Mouse (Mus musculus): Measurements from ENCODE around the gene Olfr457. TPM values are rescaled to one million over a fixed set of nuclear protein-coding genes. Genes with fewer than 3 reads are reported as not detected.

The Olfr457 gene
- not detected for polyA plus RNA-seq (2014; fragmentation: Illumina TruSeq; extraction: RNeasy Lipid Tissue Mini Kit (QIAGEN cat#74804))

GRCm38 (mm10) chr6:42476235-42476634 is at the start of gene Olfr457:
TSS of gene Olfr457 (minus strand) at chr6:42476335.

GRCm38 (mm10) chr6:42487114-42487513 is 11.0 kb upstream of the Olfr457 start, which contains the start of gene Olfr456:
TSS of gene Olfr456 (minus strand) at chr6:42487214.

GRCm38 (mm10) chr6:42465096-42465495 is 11.0 kb downstream of the Olfr457 start, which contains the start of gene Olfr458:
TSS of gene Olfr458 (minus strand) at chr6:42465196.

GRCm38 (mm10) chr6:42434446-42434845 is 41.7 kb downstream of the Olfr457 start, which contains the start of gene Tas2r126:
TSS of gene Tas2r126 (plus strand) at chr6:42434535.

Other genes with a start within 250 kb of the Olfr457 start
- 17.2 TPM for gene Gstk1, start 230.4 kb downstream of the Olfr457 start, polyA plus RNA-seq (2014; fragmentation: Illumina TruSeq; extraction: RNeasy Lipid Tissue Mini Kit (QIAGEN cat#74804))
- 0.71 TPM for gene Tmem139, start 214.4 kb downstream of the Olfr457 start, polyA plus RNA-seq (2014; fragmentation: Illumina TruSeq; extraction: RNeasy Lipid Tissue Mini Kit (QIAGEN cat#74804))
- 72.2 TPM for gene Casp2, start 211.3 kb downstream of the Olfr457 start, polyA plus RNA-seq (2014; fragmentation: Illumina TruSeq; extraction: RNeasy Lipid Tissue Mini Kit (QIAGEN cat#74804))
- 0.11 TPM for gene Clcn1, start 189.7 kb downstream of the Olfr457 start, polyA plus RNA-seq (2014; fragmentation: Illumina TruSeq; extraction: RNeasy Lipid Tissue Mini Kit (QIAGEN cat#74804))
- 0.11 TPM for gene Fam131b, start 151.7 kb downstream of the Olfr457 start, polyA plus RNA-seq (2014; fragmentation: Illumina TruSeq; extraction: RNeasy Lipid Tissue Mini Kit (QIAGEN cat#74804))
- 2.1 TPM for gene Zyx, start 126.7 kb downstream of the Olfr457 start, polyA plus RNA-seq (2014; fragmentation: Illumina TruSeq; extraction: RNeasy Lipid Tissue Mini Kit (QIAGEN cat#74804))
- gene Epha1, start 103.1 kb downstream of the Olfr457 start, polyA plus RNA-seq (2014; fragmentation: Illumina TruSeq; extraction: RNeasy Lipid Tissue Mini Kit (QIAGEN cat#74804)), result 0.20 TPM
- not detected for gene Tas2r143, start 76.1 kb downstream of the Olfr457 start, polyA plus RNA-seq (2014; fragmentation: Illumina TruSeq; extraction: RNeasy Lipid Tissue Mini Kit (QIAGEN cat#74804))
- gene Tas2r135, start 70.9 kb downstream of the Olfr457 start, polyA plus RNA-seq (2014; fragmentation: Illumina TruSeq; extraction: RNeasy Lipid Tissue Mini Kit (QIAGEN cat#74804)), result not detected
- not detected for gene Tas2r126, start 41.8 kb downstream of the Olfr457 start, polyA plus RNA-seq (2014; fragmentation: Illumina TruSeq; extraction: RNeasy Lipid Tissue Mini Kit (QIAGEN cat#74804))
- not detected for gene Olfr458, start 11.1 kb downstream of the Olfr457 start, polyA plus RNA-seq (2014; fragmentation: Illumina TruSeq; extraction: RNeasy Lipid Tissue Mini Kit (QIAGEN cat#74804))
- not detected for gene Olfr456, start 10.9 kb upstream of the Olfr457 start, polyA plus RNA-seq (2014; fragmentation: Illumina TruSeq; extraction: RNeasy Lipid Tissue Mini Kit (QIAGEN cat#74804))
- gene Olfr455, start 71.3 kb upstream of the Olfr457 start, polyA plus RNA-seq (2014; fragmentation: Illumina TruSeq; extraction: RNeasy Lipid Tissue Mini Kit (QIAGEN cat#74804)), result not detected
- not detected for gene Tcaf3, start 121.4 kb upstream of the Olfr457 start, polyA plus RNA-seq (2014; fragmentation: Illumina TruSeq; extraction: RNeasy Lipid Tissue Mini Kit (QIAGEN cat#74804))
- gene Tcaf2, start 168.9 kb upstream of the Olfr457 start, polyA plus RNA-seq (2014; fragmentation: Illumina TruSeq; extraction: RNeasy Lipid Tissue Mini Kit (QIAGEN cat#74804)), result 13.4 TPM
- 178 TPM for gene Tcaf1, start 233.8 kb upstream of the Olfr457 start, polyA plus RNA-seq (2014; fragmentation: Illumina TruSeq; extraction: RNeasy Lipid Tissue Mini Kit (QIAGEN cat#74804))

All from ovary, adult 10 weeks (tissue).